Mouse (Mus musculus) heart, adult 9 months (tissue): ENCODE data around the gene Mex3a.

Source experiments
- DNase-seq, 2 experiments: peaks; one replicate each; pipeline ENCODE4 v3.0.0; 2022; ENCODE audit warnings: low spot score in 2 of 2

Gene Mex3a

GRCm38 (mm10) chr3:88528646-88529045, 3.5 kb upstream of the Mex3a start:
- no peak for DNase-seq

DNA sequence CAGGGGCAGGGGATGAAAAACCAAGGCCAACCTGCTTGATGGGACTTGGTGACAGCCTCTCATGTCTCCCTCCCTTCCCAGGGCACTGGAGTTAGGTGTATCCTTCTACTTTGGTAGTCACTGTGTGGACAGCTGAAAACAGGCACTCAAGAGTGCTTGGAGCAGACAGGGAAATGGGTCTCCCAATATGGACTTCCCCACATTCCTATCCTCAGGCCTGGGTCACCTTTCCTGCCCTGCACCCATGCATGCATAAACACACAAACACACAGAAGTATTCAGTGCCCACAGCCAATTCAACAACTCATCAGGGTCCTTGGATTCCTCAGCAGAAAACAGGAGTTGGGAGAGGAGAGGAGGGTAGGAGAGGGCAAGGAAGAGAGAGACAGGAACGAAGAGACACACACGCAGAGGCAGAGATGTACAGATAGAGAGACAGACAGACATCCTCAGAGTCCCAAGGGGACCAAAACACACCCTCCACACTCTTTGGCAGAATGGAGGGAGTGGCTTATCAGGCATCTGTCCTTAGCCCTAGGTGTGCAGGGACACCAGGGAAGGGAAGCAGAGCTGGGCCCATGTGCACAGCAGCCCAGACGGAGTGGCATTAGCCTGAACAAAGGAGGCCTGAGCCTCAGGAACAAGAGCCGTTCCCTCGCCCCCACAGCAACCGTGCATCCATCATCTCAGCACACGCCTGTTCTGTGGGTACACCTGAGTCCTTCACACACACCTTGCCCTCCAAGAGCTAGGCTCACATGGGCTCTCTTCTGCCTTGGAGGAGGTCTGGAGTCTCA, 2.8 kb upstream of the Mex3a start:
- DNase-seq = no peak

DNA sequence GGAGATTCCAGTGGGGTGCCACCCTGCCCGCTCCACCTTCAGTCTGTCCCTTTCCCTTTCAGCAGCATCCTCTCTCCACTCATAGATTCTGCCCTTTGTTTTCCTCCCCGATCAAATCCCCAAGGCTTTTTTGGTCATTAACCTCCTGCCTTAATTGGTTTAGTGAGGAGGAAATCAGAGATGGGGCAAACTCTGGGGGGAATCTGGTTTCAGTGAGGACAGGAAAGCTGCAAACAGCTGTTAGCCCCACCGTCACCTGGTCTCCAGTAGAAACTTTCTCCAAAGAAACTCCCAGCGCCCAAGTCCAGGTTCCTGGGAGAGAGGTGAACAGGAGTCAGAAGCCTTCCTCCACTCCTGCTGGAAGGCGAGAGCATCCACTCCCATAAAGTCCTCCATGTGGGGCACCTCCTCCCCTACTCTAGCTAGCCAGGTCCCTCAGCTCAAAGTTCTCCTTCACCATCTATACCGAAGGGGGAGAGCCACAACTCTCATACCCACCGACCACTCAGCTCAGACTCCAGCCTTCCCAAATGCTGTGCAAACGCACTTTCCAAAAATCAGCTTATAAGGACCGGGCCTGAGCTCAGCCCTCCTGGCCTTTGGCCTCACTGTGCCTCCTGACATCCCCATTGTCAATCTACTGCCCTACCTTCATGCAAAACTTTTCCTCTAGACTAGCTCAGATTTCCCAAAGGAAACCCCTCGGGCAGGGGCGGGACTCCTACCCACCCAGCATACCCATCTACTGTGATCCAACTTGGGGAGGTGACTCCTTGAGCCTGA, 1.9 kb upstream of the Mex3a start:
- no peak for DNase-seq

- DNase-seq = peak; percentile 78 to 85
Measured at GRCm38 (mm10) chr3:88531348-88532298, 572 bp upstream of the Mex3a start.

GRCm38 (mm10) chr3:88532689-88533511, 705 bp downstream of the Mex3a start:
- DNase-seq = no peak

DNA sequence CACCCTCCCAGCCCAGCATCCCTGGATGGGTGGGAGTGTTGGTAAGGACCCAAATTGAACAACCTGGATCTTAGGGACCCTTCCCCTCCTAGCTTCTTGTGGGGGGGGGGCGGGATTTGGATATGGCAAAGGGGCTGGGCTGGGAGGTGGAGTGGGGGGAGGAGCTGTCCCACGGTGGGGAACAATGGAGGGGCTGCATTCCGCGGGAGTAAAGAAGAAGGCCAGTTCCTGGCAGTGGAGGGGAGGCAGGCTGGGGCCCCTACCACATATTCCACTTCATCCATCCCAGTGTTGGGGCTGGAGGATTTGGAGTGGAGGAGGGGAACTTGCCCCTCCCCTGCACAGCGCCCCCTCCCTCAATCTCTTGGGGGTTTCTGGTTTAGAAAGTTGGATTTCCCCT, 1.5 kb downstream of the Mex3a start:
- DNase-seq = no peak

DNA sequence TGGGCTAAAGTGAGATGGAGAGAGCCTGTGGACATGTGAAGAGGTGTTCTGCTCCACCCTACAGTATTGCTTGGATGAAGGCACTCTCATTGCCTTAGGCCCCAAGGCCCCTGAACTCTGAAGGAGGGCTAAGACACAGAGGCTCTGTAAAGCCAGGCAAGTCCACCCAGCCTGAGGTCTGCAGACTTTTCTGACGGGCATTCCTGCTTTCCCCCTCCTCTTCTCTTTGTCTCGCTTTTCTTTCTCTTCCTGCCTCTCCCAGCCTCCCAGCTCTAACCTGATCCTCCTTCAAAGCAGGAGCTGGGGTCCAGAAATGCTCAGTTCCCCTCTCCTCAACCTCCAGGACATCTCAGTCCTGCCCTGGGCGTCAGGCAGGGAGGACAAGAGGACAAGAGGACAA, 2.8 kb downstream of the Mex3a start:
- DNase-seq = no peak

DNA sequence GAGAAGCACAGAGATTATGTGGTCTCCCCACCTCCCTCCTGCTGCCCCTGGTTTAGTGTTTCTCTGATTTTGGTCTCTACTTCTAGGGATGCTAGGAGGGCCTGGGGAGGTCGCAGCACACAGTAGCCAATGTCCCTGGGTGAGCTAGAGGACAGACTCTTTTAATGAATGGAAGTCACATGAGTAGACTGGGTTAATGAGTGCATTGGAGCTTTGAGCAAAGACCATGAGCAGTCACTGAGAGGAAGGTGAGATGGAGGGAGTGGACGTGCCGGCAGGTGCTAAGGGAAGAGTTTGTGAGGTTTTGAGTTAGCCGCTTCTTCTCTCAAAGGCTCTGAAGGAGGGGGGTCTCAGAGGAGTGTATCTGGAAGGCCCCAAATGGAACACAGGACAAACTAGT, 3.3 kb downstream of the Mex3a start:
- DNase-seq = no peak

- DNase-seq = peak; percentile 86 to 88
Measured at GRCm38 (mm10) chr3:88536103-88536930, 4.1 kb downstream of the Mex3a start.

- DNase-seq = no peak
Measured at GRCm38 (mm10) chr3:88537146-88537545, 5.0 kb downstream of the Mex3a start.

DNA sequence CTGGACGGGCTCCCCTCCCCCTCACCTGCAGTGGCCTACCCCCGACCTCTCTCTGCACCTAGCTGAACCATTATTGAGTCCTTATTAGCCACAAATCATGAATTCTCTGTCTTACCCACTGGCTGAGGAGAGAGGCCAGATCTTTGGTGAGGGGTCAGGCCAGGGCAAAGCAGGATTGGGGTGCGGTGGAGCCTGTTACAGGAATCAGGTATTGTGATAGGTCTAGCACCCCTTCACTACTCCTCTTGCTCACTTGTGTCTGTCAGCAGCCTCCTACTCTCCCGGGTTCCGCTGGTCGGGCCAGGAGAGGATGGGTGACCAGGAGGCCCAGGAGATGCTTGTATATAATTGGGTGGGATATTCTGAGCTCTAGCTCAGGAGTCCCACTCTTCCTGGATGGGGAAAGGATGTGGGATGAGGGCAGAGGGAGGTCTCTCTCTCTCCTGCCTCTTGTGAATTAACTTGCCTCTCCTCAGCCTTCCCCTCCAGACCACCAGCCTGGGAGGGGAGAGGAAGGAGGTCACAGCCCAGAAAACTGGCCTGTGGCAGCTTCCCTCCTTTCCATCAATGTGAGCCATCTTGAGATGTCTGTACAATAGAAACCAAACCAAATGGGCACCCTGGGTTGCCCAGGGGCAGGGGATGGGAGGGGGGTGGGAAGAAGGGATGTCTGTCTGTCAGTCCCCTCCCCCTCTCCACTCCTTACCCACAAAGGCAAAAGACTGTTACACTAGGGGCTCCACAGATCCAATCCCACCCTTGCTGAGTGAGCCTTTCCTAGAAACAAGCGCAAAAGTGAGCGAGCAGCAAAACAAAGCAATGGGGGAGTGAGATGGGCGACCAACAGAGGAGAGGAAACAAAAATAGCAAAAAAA, 6.3 kb downstream of the Mex3a start:
- DNase-seq = no peak

GRCm38 (mm10) chr3:88539397-88539796, 7.2 kb downstream of the Mex3a start:
- no peak for DNase-seq

DNA sequence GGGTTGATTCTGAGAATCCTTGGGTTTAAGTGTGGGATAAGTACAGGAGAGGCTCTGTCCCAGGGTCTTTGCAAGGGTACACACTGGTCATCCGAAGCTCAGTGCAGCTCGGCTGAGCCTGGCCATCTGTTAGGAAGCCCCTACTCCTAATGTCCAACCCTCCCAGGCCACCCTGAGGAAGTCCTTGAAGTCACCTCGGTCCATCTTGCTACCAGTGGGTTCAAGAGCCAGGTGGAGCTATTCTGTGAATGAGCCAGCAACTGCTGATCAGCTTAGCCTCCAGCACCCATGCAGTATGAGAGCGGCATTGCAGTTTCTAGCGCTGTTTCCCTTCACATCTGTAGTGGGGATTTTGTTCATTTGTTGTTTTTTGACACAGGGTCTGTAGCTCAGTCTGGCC, 7.9 kb downstream of the Mex3a start:
- no peak for DNase-seq

GRCm38 (mm10) chr3:88541622-88542401, 9.6 kb downstream of the Mex3a start:
- no peak for DNase-seq

DNA sequence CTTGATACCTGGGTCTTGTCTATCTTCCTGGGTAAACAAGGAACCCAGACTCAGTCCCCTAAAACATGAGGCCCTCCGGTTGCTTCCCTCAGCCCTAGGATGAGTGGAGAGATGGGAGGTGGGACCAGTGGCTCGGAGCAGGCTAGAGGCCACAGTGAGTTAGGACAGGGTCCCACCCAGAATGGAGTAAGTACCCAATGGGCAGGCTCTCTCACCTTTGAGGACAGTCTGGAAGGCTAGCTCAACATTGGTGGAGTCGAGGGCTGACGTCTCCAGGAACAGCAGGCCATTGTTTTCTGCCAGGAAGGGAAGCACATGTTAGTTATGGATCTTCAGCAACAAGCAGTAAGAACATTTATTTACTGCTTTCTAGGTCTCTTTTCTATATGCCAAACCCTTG, 10.3 kb downstream of the Mex3a start:
- DNase-seq = no peak

DNA sequence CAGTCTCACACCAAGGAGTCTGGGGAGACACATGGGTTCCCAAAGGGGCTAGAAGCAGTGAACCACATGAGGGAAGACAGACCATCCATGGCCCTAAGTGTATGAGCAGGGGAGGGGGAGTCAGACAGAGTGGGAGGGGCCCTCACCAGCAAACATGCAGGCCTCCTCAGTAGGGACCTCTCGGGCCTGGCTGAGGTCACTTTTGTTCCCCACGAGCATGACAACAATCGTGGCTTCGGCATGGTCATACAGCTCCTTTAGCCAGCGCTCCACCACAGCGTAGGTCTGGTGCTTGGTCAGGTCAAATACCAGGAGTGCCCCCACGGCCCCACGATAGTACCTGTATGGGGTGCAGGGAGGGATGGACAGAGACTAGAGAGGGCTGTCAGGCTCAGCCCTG, 11.0 kb downstream of the Mex3a start:
- DNase-seq = no peak

GRCm38 (mm10) chr3:88543651-88544410, 11.6 kb downstream of the Mex3a start:
- no peak for DNase-seq

DNA sequence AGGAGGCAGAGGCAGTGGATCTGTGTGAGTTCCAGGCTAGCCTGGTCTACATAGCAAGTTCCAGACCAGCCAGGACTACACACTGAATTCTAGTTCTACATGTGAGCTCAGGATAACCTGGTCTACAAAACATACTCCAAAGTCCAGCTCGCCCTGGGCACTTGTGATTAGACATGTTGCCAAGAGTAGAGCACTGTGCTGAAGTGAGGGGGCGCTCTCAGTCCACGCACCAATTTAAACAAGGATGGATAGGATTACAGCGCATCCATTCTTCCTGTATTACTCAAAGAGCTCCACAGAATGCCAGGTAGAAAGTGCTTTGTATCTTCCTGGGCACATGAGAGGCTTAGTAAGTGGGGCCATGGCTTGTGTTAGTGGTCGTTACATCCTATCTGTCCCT, 12.3 kb downstream of the Mex3a start:
- DNase-seq = no peak
